Mouse (Mus musculus): ENCODE results near the gene Fam117a.

The Fam117a gene

DNA sequence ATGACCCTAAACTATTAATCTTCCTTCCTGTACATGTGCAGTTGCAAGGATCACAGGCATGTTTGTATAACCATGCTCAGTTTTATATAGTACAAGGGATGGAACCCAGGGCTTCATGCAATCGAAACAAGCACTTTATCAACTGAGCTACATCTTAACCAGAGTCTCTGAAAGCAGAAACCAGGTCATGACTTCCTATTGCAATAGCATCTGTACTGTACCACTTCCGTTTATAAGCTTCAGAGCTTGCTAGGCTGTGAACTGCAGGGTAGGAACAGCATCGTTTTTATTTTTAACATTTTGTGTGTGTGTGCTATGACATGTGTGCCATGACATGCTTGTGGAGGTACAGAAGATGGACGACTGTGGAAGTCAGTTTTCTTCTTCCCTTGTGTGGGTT, 3.6 kb upstream of the Fam117a start:
- no peak for DNase-seq (ENCODE audit: low read depth, low spot score)

- DNase-seq (ENCODE audit: low read depth, low spot score): no peak
These were observed 3.0 kb upstream of the Fam117a start for GRCm38 (mm10) chr11:95333805-95334204.

DNA sequence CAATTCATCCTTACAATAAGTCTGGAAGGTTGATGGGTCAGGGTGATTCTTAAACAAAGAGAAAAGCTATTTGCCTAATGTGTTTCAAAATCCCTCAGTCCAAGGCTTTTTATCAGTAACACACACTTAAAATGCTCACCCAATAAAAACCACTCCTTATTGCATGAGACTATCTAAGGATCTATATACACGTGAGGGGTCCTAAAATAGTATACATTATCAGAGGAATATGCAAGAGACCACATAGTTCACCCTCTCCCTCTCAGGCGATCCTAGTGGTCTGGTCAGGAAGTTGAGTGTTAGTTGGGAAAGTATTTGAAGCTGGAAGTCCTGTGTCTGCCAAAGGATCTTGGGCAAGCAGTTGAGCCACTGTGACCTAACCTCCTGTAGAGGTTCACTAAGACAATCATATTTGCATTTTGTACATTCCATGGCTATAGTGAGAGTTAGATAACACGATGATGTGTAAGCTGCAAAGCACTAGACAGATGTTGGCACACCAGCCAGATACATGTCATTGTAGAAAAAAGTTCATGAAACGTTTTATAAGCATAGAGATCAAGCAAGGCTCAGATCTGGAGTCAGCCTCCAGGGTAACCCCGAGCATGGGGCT, 2.3 kb upstream of the Fam117a start:
- no peak for DNase-seq (ENCODE audit: low read depth, low spot score)

- no peak for DNase-seq (ENCODE audit: low read depth, low spot score)
These were observed 453 bp downstream of the Fam117a start for GRCm38 (mm10) chr11:95337129-95337813.

DNA sequence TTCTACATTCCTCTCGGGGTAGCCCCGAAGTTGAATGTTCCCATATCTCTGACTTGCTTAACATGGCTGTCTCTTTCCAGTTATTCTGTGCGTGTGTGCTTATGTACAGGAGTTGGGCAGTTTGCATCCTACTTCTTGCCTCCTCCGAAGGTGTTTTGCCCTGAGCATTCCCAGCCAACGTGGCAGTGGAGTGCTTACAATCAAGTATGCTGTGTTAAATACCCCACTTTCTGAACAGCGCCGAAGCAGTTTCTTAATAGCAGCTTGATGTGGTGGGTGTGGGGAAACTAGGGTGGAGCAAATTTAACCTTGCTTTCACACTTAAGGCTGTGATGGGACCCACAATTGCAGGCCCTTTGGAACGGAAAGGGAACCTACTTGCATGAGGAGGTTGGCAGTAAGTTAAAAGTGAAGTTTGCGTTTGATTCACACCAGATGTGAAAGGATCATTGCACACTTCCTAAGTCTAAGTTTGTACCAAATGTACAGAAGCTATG, 1.1 kb downstream of the Fam117a start:
- no peak for DNase-seq (ENCODE audit: low read depth, low spot score)

- no peak for DNase-seq (ENCODE audit: low read depth, low spot score)
These were observed 2.7 kb downstream of the Fam117a start for GRCm38 (mm10) chr11:95339471-95340021.

- no peak for DNase-seq (ENCODE audit: low read depth, low spot score)
These were observed 3.4 kb downstream of the Fam117a start for GRCm38 (mm10) chr11:95340259-95340658.

GRCm38 (mm10) chr11:95340664-95341063, 3.8 kb downstream of the Fam117a start:
- DNase-seq (ENCODE audit: low read depth, low spot score): no peak

- DNase-seq (ENCODE audit: low read depth, low spot score): peak; percentile 45
These were observed 6.4 kb downstream of the Fam117a start for GRCm38 (mm10) chr11:95343180-95343579.

GRCm38 (mm10) chr11:95344181-95344580, 7.4 kb downstream of the Fam117a start:
- DNase-seq (ENCODE audit: low read depth, low spot score): no peak

GRCm38 (mm10) chr11:95350289-95350688, 13.5 kb downstream of the Fam117a start:
- no peak for DNase-seq (ENCODE audit: low read depth, low spot score)

- DNase-seq (ENCODE audit: low read depth, low spot score): no peak
These were observed 14.1 kb downstream of the Fam117a start for GRCm38 (mm10) chr11:95350960-95351359.

DNA sequence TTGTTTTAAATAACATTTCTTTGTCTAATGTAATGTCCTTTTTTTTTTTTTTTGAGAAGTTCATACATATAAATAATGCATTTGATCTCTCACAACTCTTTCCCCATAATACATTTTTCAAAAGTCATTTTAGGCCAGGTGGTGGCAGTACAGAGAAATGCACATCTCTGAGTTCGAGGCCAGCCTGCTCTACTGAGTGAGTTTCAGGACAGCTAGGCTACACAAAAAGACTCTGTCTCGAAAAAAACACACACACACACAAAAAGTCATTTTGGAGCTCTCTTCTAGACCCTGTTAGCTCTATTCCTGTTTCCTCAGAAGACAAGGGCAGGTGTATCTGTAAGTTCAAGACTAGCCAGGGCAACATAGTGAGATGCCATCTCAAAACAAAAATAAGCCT, 15.9 kb downstream of the Fam117a start:
- DNase-seq (ENCODE audit: low read depth, low spot score): no peak

- DNase-seq (ENCODE audit: low read depth, low spot score): no peak
These were observed 16.4 kb downstream of the Fam117a start for GRCm38 (mm10) chr11:95353226-95353625.

DNA sequence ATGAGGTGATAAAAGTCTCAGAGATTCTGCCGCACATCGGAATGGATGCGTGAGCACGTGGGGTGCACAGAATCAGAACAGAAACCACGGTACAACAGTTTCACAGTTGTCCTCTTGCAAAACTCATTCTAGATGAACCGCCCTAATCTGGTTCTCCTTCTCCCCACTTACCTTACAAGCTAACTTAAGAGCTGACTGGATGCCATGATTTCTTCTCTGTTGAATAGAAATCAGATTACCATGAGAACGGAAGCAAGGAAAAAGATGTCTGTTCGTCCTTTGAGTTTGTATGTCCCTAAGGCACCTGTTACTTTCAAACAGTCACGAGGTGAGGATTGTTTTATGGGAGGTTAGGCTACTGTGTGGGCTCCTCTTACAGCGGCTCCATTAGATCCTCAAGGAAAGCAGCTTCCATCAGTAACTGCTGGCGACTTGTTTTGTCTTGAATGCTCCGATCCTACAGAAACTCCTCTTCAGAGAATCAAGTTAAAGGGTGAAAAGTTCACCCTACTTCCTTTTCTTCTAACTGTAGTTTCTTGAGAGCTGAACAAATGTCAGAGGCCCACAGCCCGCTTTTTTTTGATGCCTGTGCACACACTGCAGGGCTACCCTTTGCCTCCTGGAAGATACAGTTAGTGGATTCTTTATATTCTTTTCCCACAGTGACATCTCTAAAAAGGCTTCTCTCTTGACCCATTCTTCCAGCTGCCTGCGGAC, 17.6 kb downstream of the Fam117a start:
- DNase-seq (ENCODE audit: low read depth, low spot score): no peak

GRCm38 (mm10) chr11:95354945-95355660, 18.3 kb downstream of the Fam117a start:
- DNase-seq (ENCODE audit: low read depth, low spot score): no peak

DNA sequence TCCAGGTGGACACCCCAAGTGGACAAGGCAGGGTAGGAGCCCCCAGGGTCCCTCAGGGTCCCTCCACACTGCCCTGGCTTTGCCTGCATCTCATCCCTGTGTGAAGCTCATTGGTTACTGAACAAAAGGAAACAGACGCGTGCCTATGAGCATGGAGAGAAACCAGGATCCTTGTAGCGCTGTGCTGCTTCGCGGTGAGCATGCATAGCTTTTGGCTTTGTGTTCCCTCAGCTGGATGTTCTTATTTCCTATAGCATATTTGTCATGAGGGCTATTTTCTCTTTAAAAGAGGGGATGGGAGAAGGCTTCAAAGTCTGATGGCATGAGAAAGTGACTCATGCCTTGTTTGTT, 18.8 kb downstream of the Fam117a start:
- DNase-seq (ENCODE audit: low read depth, low spot score): no peak

DNA sequence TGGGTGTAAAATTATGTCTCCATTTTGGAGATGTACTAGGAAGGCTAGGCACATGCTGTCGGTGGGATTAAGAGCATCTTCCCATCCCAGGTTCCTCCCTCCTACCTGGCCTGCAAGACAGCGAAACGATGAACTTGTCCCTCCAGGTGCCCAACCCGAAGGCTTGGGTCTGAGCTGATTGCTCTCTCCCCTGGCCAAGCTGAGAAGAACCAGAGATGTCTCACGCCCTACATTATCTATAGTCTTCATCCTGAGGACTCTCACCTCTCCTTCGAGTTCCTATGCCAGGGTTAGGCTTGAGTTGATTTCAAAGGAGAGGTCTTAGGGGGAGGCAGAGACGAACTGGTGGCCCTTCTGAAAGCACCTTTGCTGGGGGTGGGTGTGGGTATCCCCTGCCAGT, 19.2 kb downstream of the Fam117a start:
- DNase-seq (ENCODE audit: low read depth, low spot score): no peak

DNA sequence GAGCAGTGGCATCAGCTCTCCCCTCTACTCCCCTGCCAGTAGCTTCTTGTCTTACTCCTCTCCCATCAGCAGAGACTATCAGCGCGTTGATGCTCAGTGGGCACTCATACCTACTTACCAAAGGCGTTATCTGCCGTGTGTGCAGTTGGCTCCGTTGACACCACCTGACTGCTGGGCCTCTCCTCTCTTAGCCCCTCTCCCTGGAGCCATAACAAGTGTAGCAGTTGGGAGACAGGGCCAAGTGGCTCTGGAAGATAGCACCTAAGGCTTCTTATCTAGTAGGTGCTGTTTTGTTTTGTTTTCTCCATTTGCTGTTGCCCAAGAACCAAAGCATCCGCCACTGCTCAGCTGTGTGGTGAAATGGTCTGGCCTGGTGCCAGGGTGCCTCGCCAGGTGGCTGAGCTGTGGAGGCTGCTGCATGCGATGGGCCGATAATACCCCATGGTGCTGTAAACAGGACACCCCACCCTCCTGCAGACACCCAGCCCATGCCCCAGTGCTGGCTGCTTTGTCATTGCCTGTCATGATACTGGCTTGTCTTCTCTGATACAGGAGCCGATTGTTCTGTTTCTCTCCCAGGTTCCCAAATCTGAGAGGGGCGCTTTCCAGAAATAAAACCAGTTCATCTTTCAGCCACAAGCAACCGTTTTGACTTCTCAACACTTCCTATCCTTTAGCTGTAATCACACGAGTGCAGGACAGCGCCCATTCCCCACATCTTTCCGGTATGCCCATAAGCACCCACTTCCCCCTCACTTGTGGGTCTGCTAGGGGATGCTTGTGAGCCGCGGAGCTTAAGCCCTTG, 19.9 kb downstream of the Fam117a start:
- no peak for DNase-seq (ENCODE audit: low read depth, low spot score)

GRCm38 (mm10) chr11:95358263-95358662, 21.4 kb downstream of the Fam117a start:
- DNase-seq (ENCODE audit: low read depth, low spot score): no peak

GRCm38 (mm10) chr11:95364388-95364787, 27.6 kb downstream of the Fam117a start:
- DNase-seq (ENCODE audit: low read depth, low spot score): no peak
